In genomic region chr6:85132794-85133193, GRCm38 (mm10) we compare ENCODE assay signal across 10 mouse cellular contexts. TPM values are rescaled to one million over a fixed set of nuclear protein-coding genes. Genes with fewer than 3 reads are reported as not detected.
A peak's percentile ranks its signal among the peaks of the same experiment; 100 is the strongest.
DNase-seq lines count a peak whose midpoint lies in the region; TF ChIP-seq lines count a peak whose summit lies in the region.
"Not testable (repeated sequence)": the region's sequence is repeated elsewhere in the genome, so short reads cannot be mapped to it uniquely, and the experiment has no call there.
"Had no signal": no experiment of that assay in that cellular context is flagged by ENCODE, and none has a peak within 500 bp of the region (broad histone marks: within the 10 kb centered on the region; RNA-seq: fewer than 3 reads in every experiment).

No protein-coding gene starts in this region.

- 56% methylated on average over 3 of the region's 3 CpGs for WGBS in liver, adult 2 months
- WGBS in thymus, adult 2 months, result 55% methylated on average over 3 of the region's 3 CpGs

- H3K79me2 ChIP-seq in CH12.LX (replicated peaks; ENCODE audit: control insufficient read depth, extremely low read depth, insufficient read depth, poor library complexity, severe bottlenecking); liver, adult 2 months (ENCODE audit: control insufficient read depth, insufficient read depth, low read length): not testable (repeated sequence)

- not testable (repeated sequence) for H3K4me1 ChIP-seq in CH12.LX (ENCODE audit: control insufficient read depth in 1 of 2, insufficient read depth in 2 of 2); cortical plate, adult 2 months (ENCODE audit: control insufficient read depth, insufficient read depth, low read length); liver, adult 2 months (ENCODE audit: control insufficient read depth, insufficient read depth, low read length); thymus, adult 2 months (replicated peaks; ENCODE audit: control insufficient read depth, insufficient read depth, low read length)

- not testable (repeated sequence) for H3K9me3 ChIP-seq in CH12.LX (replicated peaks; ENCODE audit: low read length)

- TF ChIP-seq RAD21 in CH12.LX (IDR thresholded peaks at IDR 0.05; ENCODE audit: low read depth, low read length), result peak; percentile 8

- intact Hi-C loops in heart, postnatal 14 days (cut with DNase I), result not testable (repeated sequence)

- peaks cover 7 to 22% of the 10 kb centered on the region in 2 experiments for H3K36me3 ChIP-seq in CH12.LX (replicated peaks in 1 of 2; ENCODE audit: control insufficient read depth in 1 of 2, insufficient read depth in 1 of 2, low read length in 1 of 2)
- not testable (repeated sequence) for H3K36me3 ChIP-seq in liver, adult 2 months (ENCODE audit: control insufficient read depth, insufficient read depth, low read length); thymus, adult 2 months (ENCODE audit: control insufficient read depth, insufficient read depth, low read length)

- H3K4me2 ChIP-seq in CH12.LX (ENCODE audit: insufficient read depth, low read depth, poor library complexity, severe bottlenecking), result not testable (repeated sequence)

- TF ChIP-seq CTCF in CH12.LX (conservative IDR thresholded peaks at IDR 0.05 in 1 of 2, IDR thresholded peaks at IDR 0.05 in 1 of 2; ENCODE audit: low read depth in 2 of 2, low read length in 2 of 2), result peak in 1 of 2 experiments; percentile 54; a peak in 3 of 4 replicates
- TF ChIP-seq CTCF in cortical plate, adult 2 months (IDR thresholded peaks at IDR 0.05; ENCODE audit: extremely low read depth, insufficient read depth, low read length), result peak; percentile 42
- TF ChIP-seq CTCF in liver, adult 2 months (IDR thresholded peaks at IDR 0.05; ENCODE audit: low read depth, low read length), result peak; percentile 52
- TF ChIP-seq CTCF in thymus, adult 2 months (IDR thresholded peaks at IDR 0.05; ENCODE audit: borderline replicate concordance, control insufficient read depth, extremely low read depth, insufficient read depth, low read length, poor library complexity), result not testable (repeated sequence)

- DNase-seq in CH12.LX (ENCODE audit: extremely low read depth), result peak; percentile 27
- DNase-seq in adrenal gland, postnatal 10 days, result peak; percentile 57
- peak; percentile 25 to 42 for DNase-seq in heart, postnatal 14 days
- peak; percentile 34 to 74 for DNase-seq in kidney, postnatal 36 days
- not testable (repeated sequence) for DNase-seq in liver, adult 2 months (ENCODE audit: extremely low read depth, low read depth, low spot score)
- peak; percentile 23 for DNase-seq in ovary, postnatal 14 days (ENCODE audit: low spot score)
- peak; percentile 55 for DNase-seq in thymus, adult 2 months

- H3K4me3 ChIP-seq in CH12.LX (replicated peaks in 1 of 3; ENCODE audit: low read depth in 2 of 3, low read length in 2 of 3, poor library complexity in 1 of 3); cortical plate, adult 2 months (ENCODE audit: insufficient read depth, low read length); liver, adult 2 months (ENCODE audit: insufficient read depth, low read depth, low read length); thymus, adult 2 months (ENCODE audit: control insufficient read depth, insufficient read depth, low read length): not testable (repeated sequence)

- H3K9ac ChIP-seq in CH12.LX (ENCODE audit: insufficient read depth, low read depth); liver, adult 2 months (ENCODE audit: low read depth, low read length): not testable (repeated sequence)

- H3K27ac ChIP-seq in CH12.LX (ENCODE audit: insufficient read depth, low read depth); cortical plate, adult 2 months (ENCODE audit: insufficient read depth, low read length); liver, adult 2 months (replicated peaks; ENCODE audit: insufficient read depth, low read depth, low read length); thymus, adult 2 months (ENCODE audit: control insufficient read depth, insufficient read depth, low read length): not testable (repeated sequence)

- H3K27me3 ChIP-seq in CH12.LX (replicated peaks); liver, adult 2 months (ENCODE audit: control insufficient read depth, insufficient read depth, low read length); thymus, adult 2 months (ENCODE audit: control insufficient read depth, insufficient read depth, low read length): not testable (repeated sequence)

- dilution Hi-C loops in CH12.LX (cut with MboI; ENCODE audit: extremely low pct_ligation_motif_present, extremely low pct_unique_long_range_greater_than_20kb, low sequenced_read_pairs), result not testable (repeated sequence)

- TF ChIP-seq POLR2A in CH12.LX (IDR thresholded peaks at IDR 0.05; ENCODE audit: low read depth, low read length); cortical plate, adult 2 months (IDR thresholded peaks at IDR 0.05; ENCODE audit: extremely low read depth, insufficient read depth, low read length); liver, adult 2 months (IDR thresholded peaks at IDR 0.05; ENCODE audit: extremely low read depth, insufficient read depth, low read length); thymus, adult 2 months (IDR thresholded peaks at IDR 0.05; ENCODE audit: control insufficient read depth, extremely low read depth, insufficient read depth, low read length, poor library complexity): not testable (repeated sequence)

- in situ Hi-C loops in CH12.LX (cut with MboI; ENCODE audit: low pct_ligation_motif_present, low pct_unique_long_range_greater_than_20kb, low sequenced_read_pairs), result not testable (repeated sequence)

- not testable (repeated sequence) for TF ChIP-seq EP300 in CH12.LX (IDR thresholded peaks at IDR 0.05; ENCODE audit: low read length)

TF ChIP-seq in CH12.LX, 34 proteins besides CTCF, POLR2A, EP300 and RAD21:
- TF ChIP-seq SMC3 (IDR thresholded peaks at IDR 0.05; ENCODE audit: low read depth, low read length), result peak; percentile 34; the same call in 1 of the 2 replicates
TF ChIP-seq in CH12.LX: peak in this region for 1; not testable (repeated sequence) for 33.

RNA-seq across cellular contexts. Expression of gene Spr, which starts 4.8 kb away (rescaled TPM):
- total RNA-seq in CH12.LX (2012; rRNA removed) (64.4 and 70.8 TPM in 2 replicates), CH12.LX (2014; rRNA removed) (42.8 and 44.3 TPM in 2 replicates)
- 69.3 and 76.7 TPM in 2 replicates for polyA plus RNA-seq in CH12.LX (2012; ENCODE audit: insufficient read length, low read depth)
- 10 to 100 TPM; 72.1 to 75.5 TPM for total RNA-seq in adrenal gland, postnatal 10 days (2021)
- 15.3 and 18.5 TPM in 2 replicates for polyA plus RNA-seq in cortical plate, adult 2 months (2012; rRNA removed)
- 10 to 100 TPM; 57.3 to 58.7 TPM for total RNA-seq in heart, postnatal 14 days (2021)
- 143 and 164 TPM in 2 replicates for total RNA-seq in liver, adult 2 months (2014; rRNA removed)
- 53.2 and 68.0 TPM in 2 replicates for polyA plus RNA-seq in liver, adult 2 months (2012; rRNA removed)
- polyA plus RNA-seq in thymus, adult 2 months (2012; rRNA removed), result 20.4 and 21.0 TPM in 2 replicates

RNA-seq across cellular contexts. Expression of gene Emx1, which starts 54.4 kb away (rescaled TPM):
- total RNA-seq in CH12.LX (2012; rRNA removed) (not detected in 2 replicates), CH12.LX (2014; rRNA removed) (not detected in 2 replicates)
- polyA plus RNA-seq in CH12.LX (2012; ENCODE audit: insufficient read length, low read depth), result not detected in 2 replicates
- not detected for total RNA-seq in adrenal gland, postnatal 10 days (2021)
- polyA plus RNA-seq in cortical plate, adult 2 months (2012; rRNA removed), result 46.4 and 51.2 TPM in 2 replicates
- total RNA-seq in heart, postnatal 14 days (2021), result not detected
- total RNA-seq in liver, adult 2 months (2014; rRNA removed), result not detected in 2 replicates
- not detected in 2 replicates for polyA plus RNA-seq in liver, adult 2 months (2012; rRNA removed)
- 0.23 and 0.40 TPM in 2 replicates for polyA plus RNA-seq in thymus, adult 2 months (2012; rRNA removed)
- polyA plus RNA-seq: lung, embryonic 15.5 days; stomach, embryonic 16.5 days had no signal
